Mouse (Mus musculus): Measurements from ENCODE around the gene B4galt5.

DNA sequence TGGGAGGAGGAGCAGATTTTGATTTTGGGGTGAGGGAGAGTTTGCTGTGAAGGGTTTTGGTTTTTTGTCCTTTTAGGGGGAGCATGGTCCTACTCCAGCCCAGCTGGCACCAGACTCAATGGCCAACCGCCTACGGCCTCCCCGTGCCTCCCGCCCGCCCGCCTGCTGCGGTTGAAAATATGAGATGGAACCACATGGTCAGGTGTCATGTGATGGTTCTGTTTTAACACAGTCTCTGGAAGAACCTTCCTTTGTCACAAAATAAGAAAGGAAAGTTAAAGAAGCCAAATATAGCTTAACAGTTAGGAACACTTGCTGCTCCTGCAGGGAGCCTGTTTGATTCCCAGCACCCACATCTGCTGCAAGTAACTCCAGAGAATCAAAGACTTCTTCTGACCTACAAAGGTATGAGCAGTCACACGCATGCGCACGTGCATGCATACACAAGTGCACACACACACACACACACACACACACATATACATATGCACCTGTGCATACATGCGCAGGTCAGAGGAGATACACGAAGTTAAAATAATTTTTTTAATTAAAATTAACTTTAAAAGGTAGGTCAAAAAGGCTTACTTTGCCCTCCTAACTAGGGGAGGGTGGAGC is 25.3 kb upstream of the B4galt5 start:
- TF ChIP-seq CTCF (IDR thresholded peaks at IDR 0.05; ENCODE audit: borderline replicate concordance, insufficient read depth, low read length) (no peak), POLR2A (IDR thresholded peaks at IDR 0.05; ENCODE audit: low read depth, low read length) (no peak)

Measured in embryonic fibroblast, embryonic 13.5 days (primary cell).